Mouse (Mus musculus) testis, adult 10 weeks (tissue): Measurements from ENCODE around the gene Reg2. TPM values are rescaled to one million over a fixed set of nuclear protein-coding genes. Genes with fewer than 3 reads are reported as not detected.

ENCODE experiments used
- polyA plus RNA-seq: library from polyadenylated mRNA; stranded (reverse); fragments of 350-450 nt; fragmentation: Illumina TruSeq; extraction: RNeasy Lipid Tissue Mini Kit (QIAGEN cat#74804); gene quantifications from one replicate; pipeline ENCODE4 v1.2.3, GENCODE M21; 2014; ENCODE audit warnings: low read depth, low replicate concordance

Reg2 gene
- polyA plus RNA-seq = not detected

DNA sequence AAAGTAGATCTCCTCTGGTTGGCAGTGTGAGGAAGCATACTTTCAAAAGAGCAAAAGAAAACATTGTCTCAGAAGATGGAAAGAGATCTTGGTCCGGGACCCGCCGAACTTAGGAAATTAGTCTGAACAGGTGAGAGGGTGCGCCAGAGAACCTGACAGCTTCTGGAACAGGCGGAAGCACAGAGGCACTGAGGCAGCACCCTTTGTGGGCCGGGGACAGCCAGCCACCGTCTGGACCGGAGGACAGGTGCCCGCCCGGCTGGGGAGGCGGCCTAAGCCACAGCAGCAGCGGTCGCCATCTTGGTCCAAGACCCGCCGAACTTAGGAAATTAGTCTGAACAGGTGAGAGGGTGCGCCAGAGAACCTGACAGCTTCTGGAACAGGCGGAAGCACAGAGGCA is at the start of gene Reg2:
Gene Reg2 (plus strand): TSS at position 301 of the 400 bp plus-strand sequence.

DNA sequence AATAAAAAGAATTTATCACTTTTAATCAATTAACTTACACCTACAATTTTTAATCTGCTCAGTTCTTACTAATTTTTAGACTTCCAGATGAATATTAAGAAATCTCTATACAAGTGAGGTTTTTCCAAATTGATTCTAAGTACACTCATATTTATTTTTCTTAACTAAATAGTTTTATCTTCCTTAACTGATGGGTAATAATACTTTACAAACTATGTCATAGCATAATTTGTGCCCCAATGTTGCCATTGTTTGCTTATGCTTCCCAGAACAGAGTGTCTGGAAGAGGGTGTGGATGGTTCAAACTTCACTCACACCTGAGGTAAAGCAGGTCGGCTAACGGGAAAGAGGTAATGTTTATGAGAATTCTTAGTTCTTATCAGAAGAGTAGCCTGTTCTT is 25.1 kb upstream of the Reg2 start, which contains the start of gene Reg3b:
Gene Reg3b (plus strand): TSS at position 301 of the 400 bp plus-strand sequence.

DNA sequence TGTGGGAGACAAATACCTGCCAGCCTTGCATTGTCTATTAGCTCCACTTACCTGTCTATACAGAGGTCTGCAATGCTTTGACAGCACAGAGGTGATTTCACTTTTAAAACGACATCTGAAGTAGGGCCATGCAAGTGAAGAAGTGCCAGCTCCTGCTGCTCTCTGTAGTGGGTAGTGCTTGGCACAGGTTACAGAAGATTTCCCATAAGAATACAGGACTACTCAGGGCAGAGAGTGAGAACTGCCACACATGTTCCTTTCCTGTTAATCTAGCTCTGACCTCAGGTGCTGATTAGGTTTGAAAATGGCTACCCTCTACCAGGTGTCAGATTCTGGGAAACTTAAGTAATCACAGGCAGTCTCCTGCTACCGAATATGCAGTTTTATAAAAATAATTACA is 16.7 kb upstream of the Reg2 start, which contains the start of gene Reg3d:
Gene Reg3d (minus strand): TSS at position 101 of the 400 bp plus-strand sequence.

DNA sequence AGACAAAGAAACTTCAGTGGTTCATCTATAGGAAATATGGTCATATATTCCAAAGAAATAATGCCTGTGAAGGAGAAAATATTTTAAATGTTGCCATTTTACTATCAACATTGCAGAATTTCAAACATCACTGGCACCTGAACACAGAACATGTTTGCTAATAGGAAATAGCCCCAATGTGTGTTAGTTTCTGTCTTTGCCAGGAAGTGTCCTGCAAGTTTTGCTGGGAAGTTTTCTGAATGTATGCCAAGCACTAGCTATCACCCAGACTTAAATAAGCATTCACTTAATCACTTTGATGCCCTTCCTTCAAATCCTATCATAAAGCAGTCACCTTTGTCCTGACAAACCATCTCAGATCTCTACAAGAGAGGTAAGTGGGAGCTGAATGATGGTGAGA is 15.0 kb upstream of the Reg2 start, which contains the start of gene Reg3a:
Gene Reg3a (plus strand): TSS at position 301 of the 400 bp plus-strand sequence.

DNA sequence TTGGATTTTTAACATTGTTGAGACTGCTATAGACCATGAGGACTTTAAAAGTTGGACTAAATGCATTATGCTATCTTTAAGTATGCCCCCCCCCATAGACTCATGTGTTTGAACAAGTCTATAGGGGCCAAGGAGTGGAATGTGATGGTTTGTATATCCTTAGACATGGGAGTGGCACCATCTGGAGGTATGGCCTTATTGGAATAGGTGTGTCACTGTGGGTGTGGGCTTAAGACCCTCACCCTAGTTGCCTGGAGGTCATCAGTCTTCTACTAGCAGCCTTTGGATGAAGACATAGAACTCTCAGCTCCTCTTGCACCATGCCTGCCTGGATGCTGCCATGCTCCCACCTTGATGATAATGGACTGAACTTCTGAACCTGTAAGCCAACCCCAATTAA is 27.0 kb downstream of the Reg2 start, which contains the start of gene Reg1:
Gene Reg1 (plus strand): TSS at position 301 of the 400 bp plus-strand sequence.

Other genes starting within 250 kb of the Reg2 start
- not detected for gene Reg3b, start 25.0 kb upstream of the Reg2 start, polyA plus RNA-seq
- 0.48 TPM for gene Reg3d, start 16.8 kb upstream of the Reg2 start, polyA plus RNA-seq
- gene Reg3a, start 14.9 kb upstream of the Reg2 start, polyA plus RNA-seq = not detected
- 2.0 TPM for gene Reg1, start 27.1 kb downstream of the Reg2 start, polyA plus RNA-seq
- 0.62 TPM for gene Reg3g, start 73.2 kb downstream of the Reg2 start, polyA plus RNA-seq